Mouse (Mus musculus): ENCODE measurements around the gene Muc5ac.
"Not testable (repeated sequence)": the region's sequence is repeated elsewhere in the genome, so short reads cannot be mapped to it uniquely, and the experiment has no call there.

The Muc5ac gene

DNA sequence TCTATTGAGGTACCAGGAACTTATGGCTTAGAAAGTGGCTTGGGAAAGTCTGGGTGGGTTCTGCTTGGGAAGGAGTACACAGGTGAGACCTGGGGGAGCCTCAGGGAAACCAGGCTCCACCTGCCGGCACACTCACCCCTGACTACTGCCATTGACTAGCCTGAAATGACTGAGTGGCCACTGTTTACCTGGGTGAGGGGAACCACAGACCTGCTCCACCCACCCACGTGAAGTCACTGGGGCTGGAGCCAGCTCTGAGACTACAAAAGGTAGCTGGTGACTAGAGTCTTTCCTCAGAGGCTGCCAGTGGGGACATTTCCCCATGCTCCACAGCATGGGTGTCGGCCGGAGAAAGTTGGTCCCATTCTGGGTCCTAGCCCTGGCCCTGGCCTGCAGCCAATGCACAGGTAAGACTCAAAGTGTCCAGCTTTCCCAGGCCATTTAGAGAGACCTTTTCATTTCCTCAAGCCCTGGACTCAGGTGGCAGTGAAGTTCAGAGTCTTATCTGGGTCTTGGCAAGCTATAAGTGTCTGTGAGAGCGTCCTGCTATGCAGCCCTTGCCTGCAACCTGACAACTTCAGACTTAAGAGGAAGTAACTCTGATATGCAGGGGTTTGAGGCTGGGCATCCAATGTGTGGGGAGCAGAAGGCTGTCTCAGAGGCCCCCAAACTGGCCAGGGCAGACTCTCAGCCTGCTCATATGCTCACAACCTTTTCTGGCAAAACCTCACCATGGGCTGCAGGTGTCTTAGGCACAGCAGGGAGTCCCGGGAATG is at the start of gene Muc5ac:
Gene Muc5ac (plus strand): TSS at position 296 of the 776 bp plus-strand sequence.
- no peak for DNase-seq

GRCm38 (mm10) chr7:141747451-141748100 is 41.2 kb upstream of the Muc5ac start:
- no peak for DNase-seq

GRCm38 (mm10) chr7:141752513-141752912 is 36.3 kb upstream of the Muc5ac start:
- DNase-seq = no peak

GRCm38 (mm10) chr7:141755831-141756230 is 32.9 kb upstream of the Muc5ac start:
- DNase-seq = peak; percentile 45

DNA sequence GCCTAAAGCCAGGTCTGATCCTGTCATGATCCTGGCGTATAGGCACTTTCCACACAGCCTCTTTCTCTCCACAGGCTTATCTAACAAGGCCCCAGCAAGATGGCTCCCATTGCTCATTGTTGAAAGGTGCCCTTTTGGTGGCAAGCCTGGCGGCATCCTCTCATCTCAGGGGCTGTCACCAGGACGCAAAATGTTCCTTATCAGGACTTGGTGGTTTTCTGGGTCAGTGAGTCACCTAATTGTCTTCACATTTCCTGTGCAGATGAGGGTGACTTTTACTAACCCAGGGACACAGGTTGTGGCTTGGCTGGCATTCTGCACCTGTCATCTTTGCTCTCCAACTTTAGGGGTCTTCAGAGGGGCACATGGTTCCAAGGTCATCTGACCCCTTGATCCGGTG is 30.5 kb upstream of the Muc5ac start:
- no peak for DNase-seq

DNA sequence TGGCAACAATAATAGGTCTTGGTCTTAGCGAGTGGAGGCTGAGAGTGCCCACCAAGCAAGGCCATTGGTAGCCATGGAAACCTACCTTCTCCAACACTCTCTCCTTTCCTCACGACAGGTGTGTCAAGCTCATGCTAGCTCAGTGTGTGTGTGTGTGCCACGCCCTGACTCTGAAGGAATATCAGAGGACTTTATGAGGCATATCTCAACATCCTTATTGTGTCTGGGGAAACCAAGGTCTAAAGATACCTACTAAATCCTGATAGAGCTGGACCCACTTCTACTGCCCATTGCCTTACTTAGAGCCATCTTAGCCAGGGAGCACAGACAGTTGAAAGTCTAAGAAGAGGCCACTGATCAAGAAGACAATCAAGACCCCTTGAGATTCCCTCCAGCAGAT is 18.3 kb upstream of the Muc5ac start:
- no peak for DNase-seq

DNA sequence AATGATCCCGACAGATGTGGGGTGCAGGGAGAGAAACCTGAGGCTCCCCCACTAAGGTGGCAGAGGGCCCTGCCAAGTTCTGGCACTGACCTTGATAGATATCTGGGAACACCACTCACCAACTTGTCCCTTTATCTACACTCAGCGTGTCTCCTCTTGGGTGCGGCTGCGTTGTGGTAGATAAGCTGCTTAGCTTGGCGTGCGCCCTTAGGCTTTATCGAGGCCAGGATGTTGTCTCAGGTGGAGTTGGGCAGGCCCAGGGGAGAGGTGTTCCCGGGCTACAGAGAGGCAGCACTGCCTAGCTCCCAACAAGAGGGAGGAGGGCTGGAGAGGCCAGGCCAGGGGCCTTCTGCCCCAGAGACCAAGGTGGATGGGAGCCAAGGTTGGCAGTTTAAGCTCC is 17.8 kb upstream of the Muc5ac start:
- DNase-seq = no peak

DNA sequence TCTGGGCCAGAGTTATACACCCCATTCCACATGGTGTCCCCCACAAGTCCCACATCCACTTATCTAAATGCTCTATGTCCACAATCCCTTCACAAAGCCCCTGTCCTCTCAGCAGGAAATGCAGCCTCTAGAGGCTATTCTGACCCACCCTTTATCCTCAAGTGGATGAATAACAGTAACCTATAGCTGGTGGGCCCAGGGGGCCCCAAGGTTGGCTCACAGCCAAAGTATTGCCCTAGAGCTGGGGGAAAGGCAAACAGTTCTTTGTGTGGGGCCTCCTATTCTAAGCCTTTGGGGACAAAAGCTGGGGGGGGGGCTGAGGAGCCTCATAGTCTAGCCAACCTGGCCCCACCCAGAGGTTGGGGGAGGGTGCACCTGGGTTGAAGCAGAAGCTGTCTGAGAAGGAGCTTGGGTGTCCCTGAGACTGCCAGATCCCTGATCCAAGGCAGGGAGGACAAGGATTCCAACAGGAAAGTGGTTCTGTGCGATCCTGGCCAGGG is 16.7 kb upstream of the Muc5ac start:
- DNase-seq = no peak

GRCm38 (mm10) chr7:141774855-141775254 is 13.9 kb upstream of the Muc5ac start:
- DNase-seq = no peak

DNA sequence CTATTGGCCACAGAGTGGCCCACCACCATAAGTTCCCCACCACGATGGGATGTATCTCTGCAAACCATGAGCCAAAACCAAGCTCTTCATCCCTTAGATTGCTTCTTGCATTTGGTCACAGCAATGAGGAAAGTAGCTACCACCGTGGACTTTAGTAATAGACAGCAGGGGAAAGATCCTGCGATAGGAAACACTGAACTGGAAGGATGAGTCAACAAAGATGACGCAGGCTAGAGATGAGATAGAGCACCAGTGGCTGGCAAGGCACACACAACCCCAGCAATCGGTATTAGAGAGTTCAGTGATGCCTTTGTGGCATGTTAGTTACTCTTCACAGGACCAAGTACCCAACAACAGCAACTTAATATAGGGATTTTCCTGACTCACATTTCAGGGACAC is 12.6 kb upstream of the Muc5ac start:
- DNase-seq = no peak

DNA sequence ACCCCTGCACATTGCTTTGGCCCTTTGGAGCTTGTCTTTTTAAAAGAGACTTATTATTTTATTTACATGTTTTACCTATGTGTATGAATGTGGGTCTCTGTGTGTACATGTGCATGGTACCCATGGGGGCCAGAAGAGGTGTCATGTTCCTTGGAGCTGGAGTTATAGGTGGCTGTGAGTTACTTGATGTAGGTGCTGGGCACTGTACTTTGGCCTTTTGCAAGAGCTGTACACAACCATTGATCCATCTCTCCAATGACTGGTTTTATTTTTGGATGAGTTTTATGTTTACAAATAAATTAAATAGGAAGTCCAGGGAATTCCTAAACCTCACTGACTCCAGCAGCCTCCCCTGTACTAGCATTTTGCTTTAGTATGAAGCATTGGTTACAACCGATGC is 5.5 kb downstream of the Muc5ac start:
- DNase-seq = no peak

GRCm38 (mm10) chr7:141803206-141803605 is 14.4 kb downstream of the Muc5ac start:
- DNase-seq = no peak

- no peak for DNase-seq
These were observed 16.6 kb downstream of the Muc5ac start for GRCm38 (mm10) chr7:141805384-141805783.

DNA sequence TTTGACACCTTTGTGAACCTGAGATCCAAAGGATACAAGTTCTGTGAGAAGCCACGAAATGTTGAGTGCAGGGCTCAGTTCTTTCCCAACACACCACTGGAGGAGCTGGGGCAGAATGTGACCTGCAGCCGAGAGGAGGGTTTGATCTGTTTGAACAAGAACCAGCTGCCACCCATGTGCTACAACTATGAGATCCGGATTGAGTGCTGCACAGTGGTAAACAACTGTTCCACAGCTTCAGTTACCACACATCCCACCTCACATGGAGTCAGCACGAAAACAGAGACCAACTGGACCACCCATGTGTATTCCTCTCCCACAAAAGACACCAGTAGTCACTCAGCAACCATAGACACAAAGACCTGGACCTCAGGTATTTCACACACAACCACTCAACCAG is 19.1 kb downstream of the Muc5ac start:
- not testable (repeated sequence) for DNase-seq

DNA sequence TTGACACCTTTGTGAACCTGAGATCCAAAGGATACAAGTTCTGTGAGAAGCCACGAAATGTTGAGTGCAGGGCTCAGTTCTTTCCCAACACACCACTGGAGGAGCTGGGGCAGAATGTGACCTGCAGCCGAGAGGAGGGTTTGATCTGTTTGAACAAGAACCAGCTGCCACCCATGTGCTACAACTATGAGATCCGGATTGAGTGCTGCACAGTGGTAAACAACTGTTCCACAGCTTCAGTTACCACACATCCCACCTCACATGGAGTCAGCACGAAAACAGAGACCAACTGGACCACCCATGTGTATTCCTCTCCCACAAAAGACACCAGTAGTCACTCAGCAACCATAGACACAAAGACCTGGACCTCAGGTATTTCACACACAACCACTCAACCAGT is 21.2 kb downstream of the Muc5ac start:
- DNase-seq = not testable (repeated sequence)

DNA sequence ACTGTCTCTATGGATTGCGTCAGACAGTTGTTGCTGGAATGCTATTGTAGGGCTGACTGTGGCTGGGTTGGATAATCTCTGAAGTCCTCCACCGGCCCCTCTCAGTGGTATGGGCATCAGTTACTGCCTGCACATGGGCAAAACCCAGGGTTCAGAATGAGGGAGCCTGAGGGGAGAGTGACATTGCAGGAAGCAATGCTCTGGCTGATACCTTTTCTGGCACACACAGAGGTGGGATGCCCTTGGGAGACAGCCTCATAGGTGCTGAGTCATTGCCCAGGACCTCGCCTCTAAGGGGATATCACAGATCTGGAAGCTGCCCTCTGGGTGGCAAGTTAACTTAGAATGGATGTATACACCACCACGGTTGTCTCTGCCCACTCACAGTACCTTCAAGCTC is 24.5 kb downstream of the Muc5ac start:
- DNase-seq = no peak

GRCm38 (mm10) chr7:141815361-141815760 is 26.6 kb downstream of the Muc5ac start:
- no peak for DNase-seq

DNA sequence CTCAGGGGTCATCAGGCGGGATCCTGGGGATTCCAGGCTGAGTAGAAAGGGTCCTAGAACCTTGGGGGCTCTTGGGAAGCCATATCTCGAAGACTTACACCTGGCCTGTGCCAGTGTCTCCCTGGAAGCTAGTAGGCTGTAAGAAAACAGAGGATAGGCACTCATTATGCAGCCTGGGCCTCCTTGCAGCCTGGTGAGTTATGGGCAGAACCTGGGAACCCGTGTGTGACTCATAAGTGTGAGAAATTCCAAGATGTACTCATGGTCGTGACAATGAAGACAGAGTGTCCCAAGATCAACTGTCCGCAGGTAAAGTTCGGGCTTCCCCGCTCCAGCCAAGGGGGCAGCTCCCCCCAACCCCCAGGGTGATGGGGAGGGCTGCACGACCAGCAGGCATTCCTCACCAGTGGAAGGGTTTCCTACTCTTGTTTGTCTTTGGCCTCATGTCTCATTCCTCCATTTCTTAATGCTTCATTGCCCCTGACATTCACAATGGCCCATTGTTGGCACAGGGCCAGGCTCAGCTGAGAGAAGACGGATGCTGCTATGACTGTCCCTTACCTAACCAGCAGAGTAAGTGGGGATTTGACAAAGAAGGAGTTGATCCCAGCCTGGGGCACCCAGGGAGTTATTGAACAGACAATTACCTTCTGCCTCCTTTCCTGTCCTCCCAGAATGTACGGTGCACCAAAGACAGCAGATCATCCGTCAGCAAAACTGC is 28.7 kb downstream of the Muc5ac start:
- no peak for DNase-seq

DNA sequence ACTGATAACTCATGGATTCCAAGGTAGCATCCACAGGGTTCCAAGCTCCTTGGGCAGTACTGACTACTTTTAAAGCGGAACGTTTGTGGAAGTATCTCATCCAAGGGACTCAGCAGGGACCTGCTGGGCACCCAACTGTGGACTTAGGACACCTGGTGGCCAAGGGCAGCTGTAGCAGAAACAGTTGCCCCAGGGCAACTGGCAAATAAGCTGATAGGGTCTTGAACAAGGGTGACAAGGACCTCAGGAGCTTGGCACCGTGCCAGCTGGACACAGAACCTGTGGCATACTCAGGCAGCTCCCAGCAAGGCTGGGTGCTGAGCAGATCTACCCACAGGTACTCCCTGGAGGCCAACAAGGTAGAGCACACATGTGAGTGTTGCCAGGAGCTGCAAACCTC is 29.5 kb downstream of the Muc5ac start:
- no peak for DNase-seq

DNA sequence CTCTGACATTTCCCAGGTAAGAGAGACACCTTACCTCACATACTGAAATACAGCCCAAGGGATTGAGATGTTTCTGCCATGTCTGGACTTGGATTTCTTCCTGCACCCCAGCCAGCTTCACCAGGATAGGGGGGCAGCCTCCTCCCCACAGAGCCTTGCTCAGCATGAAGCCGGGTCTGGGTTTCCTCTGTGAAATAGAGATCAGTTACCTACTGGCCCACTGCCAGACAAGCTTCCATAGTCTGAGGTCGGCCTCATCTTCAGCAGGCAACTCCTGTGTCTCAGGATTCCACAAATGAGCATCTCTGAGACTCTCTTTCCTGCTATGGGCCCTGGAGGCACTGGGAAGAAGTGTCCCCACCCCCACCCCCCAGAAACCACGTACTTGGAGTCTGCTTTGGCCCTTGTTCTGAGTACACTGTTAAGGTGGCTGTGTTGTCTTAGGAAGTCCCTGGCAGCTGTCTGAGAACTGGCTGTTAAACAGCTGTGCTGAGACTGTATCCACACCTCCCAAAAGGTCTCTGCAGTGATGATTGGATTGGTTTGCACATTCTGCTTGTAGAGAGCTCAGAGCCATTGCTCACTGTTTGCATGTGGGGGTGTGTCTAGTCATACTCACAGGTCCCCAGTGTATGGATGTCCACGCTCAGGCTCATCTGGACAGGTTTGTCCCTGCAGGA is 34.0 kb downstream of the Muc5ac start:
- DNase-seq = no peak

- no peak for DNase-seq
These were observed 34.9 kb downstream of the Muc5ac start for GRCm38 (mm10) chr7:141823699-141824098.

- no peak for DNase-seq
These were observed 35.6 kb downstream of the Muc5ac start for GRCm38 (mm10) chr7:141824398-141824797.

GRCm38 (mm10) chr7:141835941-141836340 is 47.2 kb downstream of the Muc5ac start:
- no peak for DNase-seq

Measured in cerebellum, adult 11 months (tissue).